Mouse (Mus musculus) testis, adult 2 months (tissue): ENCODE measurements around the gene Tor2a. TPM values are rescaled to one million over a fixed set of nuclear protein-coding genes. Genes with fewer than 3 reads are reported as not detected.

Source experiments
- H3K27ac ChIP-seq: fragments of 200-500 bp; 2 replicates; pipeline ENCODE4 v1.5.1; 2012; ENCODE audit warnings: low read depth, low read length; ENCODE audit not compliant: control insufficient read depth, insufficient read depth
- H3K27me3 ChIP-seq: fragments of 200-500 bp; 2 replicates; pipeline ENCODE4 v1.6.1; 2012; ENCODE audit warnings: mild to moderate bottlenecking, low read length, moderate library complexity; ENCODE audit not compliant: control insufficient read depth, insufficient read depth
- H3K36me3 ChIP-seq: fragments of 200-500 bp; 2 replicates; pipeline ENCODE4 v1.6.1; 2012; ENCODE audit warnings: mild to moderate bottlenecking, low read length; ENCODE audit not compliant: control insufficient read depth, insufficient read depth
- H3K4me1 ChIP-seq: fragments of 200-500 bp; 2 replicates; pipeline ENCODE4 v1.6.1; 2012; ENCODE audit warnings: low read length; ENCODE audit not compliant: control insufficient read depth, insufficient read depth
- H3K4me3 ChIP-seq: fragments of 200-500 bp; 2 replicates; pipeline ENCODE4 v1.5.1; 2012; ENCODE audit warnings: low read depth, mild to moderate bottlenecking, low read length, moderate library complexity, mixed read lengths; ENCODE audit not compliant: control insufficient read depth
- CTCF ChIP-seq: fragments of 200-500 bp; IDR thresholded peaks from 2 replicates; pipeline ENCODE4 v1.5.1; 2012; ENCODE audit warnings: low read depth, mild to moderate bottlenecking, inconsistent platforms, low read length, moderate library complexity; ENCODE audit not compliant: control insufficient read depth, insufficient read depth, insufficient replicate concordance
- POLR2A ChIP-seq: fragments of 200-500 bp; IDR thresholded peaks from 2 replicates; pipeline ENCODE4 v1.6.1; 2012; ENCODE audit warnings: low read depth, mild to moderate bottlenecking, inconsistent platforms, low read length, moderate library complexity; ENCODE audit not compliant: control insufficient read depth
- polyA plus RNA-seq: library from polyadenylated mRNA; depleted of rRNA; stranded (reverse); fragments of >200 nt; gene quantifications from 2 replicates; pipeline ENCODE4 v1.2.3, GENCODE M21; 2012

Gene Tor2a
- polyA plus RNA-seq, 1 experiment: 18.3 TPM

- Histone ChIP-seq H3K27me3 (no peaks in the 10 kb centered on the region), H3K4me1 (peaks cover 16% of the 10 kb centered on the region), H3K27ac (no peak overlapping the region), H3K36me3 (no peaks in the 10 kb centered on the region), H3K4me3 (peak overlapping the region; percentile 52)
- no peak for TF ChIP-seq CTCF
Observed at GRCm38 (mm10) chr2:32741273-32742172, 15.5 kb upstream of the Tor2a start.

- H3K27ac ChIP-seq: no peak overlapping the region
- H3K27me3 ChIP-seq: no peaks in the 10 kb centered on the region
- no peaks in the 10 kb centered on the region for H3K36me3 ChIP-seq
- peaks cover 16% of the 10 kb centered on the region for H3K4me1 ChIP-seq
- H3K4me3 ChIP-seq: no peak overlapping the region
- TF ChIP-seq CTCF (no peak), POLR2A (no peak)
Observed at GRCm38 (mm10) chr2:32742173-32742531, 14.9 kb upstream of the Tor2a start.

GRCm38 (mm10) chr2:32744272-32744982, 12.6 kb upstream of the Tor2a start:
- TF ChIP-seq POLR2A (no peak), CTCF (no peak)
- no peak overlapping the region for H3K4me3 ChIP-seq
- no peak overlapping the region for H3K27ac ChIP-seq
- H3K36me3 ChIP-seq: no peaks in the 10 kb centered on the region
- peaks cover 16% of the 10 kb centered on the region for H3K4me1 ChIP-seq
- H3K27me3 ChIP-seq: no peaks in the 10 kb centered on the region

- no peak overlapping the region for H3K4me3 ChIP-seq
- TF ChIP-seq POLR2A: no peak
- TF ChIP-seq CTCF: no peak
- no peaks in the 10 kb centered on the region for H3K36me3 ChIP-seq
- H3K4me1 ChIP-seq: peaks cover 7% of the 10 kb centered on the region
- H3K27ac ChIP-seq: no peak overlapping the region
- no peaks in the 10 kb centered on the region for H3K27me3 ChIP-seq
Observed at GRCm38 (mm10) chr2:32749082-32749481, 8.0 kb upstream of the Tor2a start.

- Histone ChIP-seq H3K36me3 (no peaks in the 10 kb centered on the region), H3K4me1 (peaks cover 7% of the 10 kb centered on the region), H3K27ac (no peak overlapping the region), H3K27me3 (no peaks in the 10 kb centered on the region), H3K4me3 (no peak overlapping the region)
- TF ChIP-seq CTCF: no peak
- TF ChIP-seq POLR2A: no peak
Observed at GRCm38 (mm10) chr2:32750199-32750598, 6.8 kb upstream of the Tor2a start.

- Histone ChIP-seq H3K4me1 (peaks cover 7% of the 10 kb centered on the region), H3K27ac (no peak overlapping the region), H3K27me3 (no peaks in the 10 kb centered on the region), H3K36me3 (no peaks in the 10 kb centered on the region), H3K4me3 (peak overlapping the region; percentile 72)
- TF ChIP-seq POLR2A (no peak), CTCF (no peak)
Observed at GRCm38 (mm10) chr2:32750887-32751664, 6.0 kb upstream of the Tor2a start.

GRCm38 (mm10) chr2:32751665-32752033, 5.4 kb upstream of the Tor2a start:
- Histone ChIP-seq H3K27me3 (no peaks in the 10 kb centered on the region), H3K36me3 (no peaks in the 10 kb centered on the region), H3K4me1 (peaks cover 7% of the 10 kb centered on the region), H3K4me3 (peak overlapping the region; percentile 72; the same call in 1 of the 2 replicates), H3K27ac (no peak overlapping the region)
- TF ChIP-seq POLR2A (no peak), CTCF (no peak)
